Mouse (Mus musculus) cerebellum, adult 8-10 months (tissue): ENCODE data around the gene Ros1.
A peak's percentile ranks its signal among the peaks of the same experiment; 100 is the strongest.

ENCODE experiments used
- DNase-seq: peaks from one replicate; pipeline ENCODE4 v3.0.0; 2022

Ros1 gene

DNA sequence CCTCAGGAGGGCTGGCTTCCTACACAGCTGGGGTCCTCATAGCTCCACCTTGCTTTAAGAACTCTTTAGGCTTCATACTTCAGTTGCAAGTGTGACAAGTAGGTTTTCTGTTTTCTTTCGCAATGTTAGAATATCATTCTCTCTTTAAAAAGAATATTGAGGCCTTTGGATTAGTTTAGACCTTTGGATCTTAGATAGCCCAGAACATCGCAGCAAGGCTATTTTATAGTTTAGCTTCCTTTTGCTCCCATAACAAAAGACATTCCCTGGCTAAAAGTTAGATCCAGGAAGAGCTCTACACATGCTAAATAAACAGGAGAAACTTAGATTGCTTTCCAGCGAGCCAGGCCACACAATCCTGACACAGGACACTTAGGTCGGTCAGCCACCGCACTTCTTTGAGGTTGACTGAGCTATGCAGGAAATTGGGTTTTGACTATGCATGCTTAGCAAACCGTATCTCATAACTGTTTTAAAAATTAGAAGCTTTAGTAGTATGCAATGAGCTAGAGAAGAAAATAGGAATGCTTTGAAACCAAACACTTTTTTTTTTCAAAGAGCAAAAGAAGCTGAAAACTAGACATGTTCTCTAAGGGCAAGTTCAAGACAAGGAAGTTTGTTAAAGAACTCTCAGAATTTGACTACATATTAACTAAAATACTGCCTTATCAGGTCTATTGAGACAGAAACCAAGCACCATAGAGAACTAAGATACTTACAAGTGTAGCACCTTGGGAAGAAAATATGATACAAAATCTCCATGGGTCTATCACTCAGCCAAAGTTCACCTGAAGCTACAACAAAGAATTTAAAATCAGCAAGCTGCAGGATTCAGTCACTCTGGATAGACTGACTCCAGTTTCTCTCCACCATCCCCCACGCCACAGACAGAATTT, at the start of gene Ros1:
Gene Ros1 (minus strand): TSS at position 288 of the 896 bp plus-strand sequence.
- no peak for DNase-seq

DNA sequence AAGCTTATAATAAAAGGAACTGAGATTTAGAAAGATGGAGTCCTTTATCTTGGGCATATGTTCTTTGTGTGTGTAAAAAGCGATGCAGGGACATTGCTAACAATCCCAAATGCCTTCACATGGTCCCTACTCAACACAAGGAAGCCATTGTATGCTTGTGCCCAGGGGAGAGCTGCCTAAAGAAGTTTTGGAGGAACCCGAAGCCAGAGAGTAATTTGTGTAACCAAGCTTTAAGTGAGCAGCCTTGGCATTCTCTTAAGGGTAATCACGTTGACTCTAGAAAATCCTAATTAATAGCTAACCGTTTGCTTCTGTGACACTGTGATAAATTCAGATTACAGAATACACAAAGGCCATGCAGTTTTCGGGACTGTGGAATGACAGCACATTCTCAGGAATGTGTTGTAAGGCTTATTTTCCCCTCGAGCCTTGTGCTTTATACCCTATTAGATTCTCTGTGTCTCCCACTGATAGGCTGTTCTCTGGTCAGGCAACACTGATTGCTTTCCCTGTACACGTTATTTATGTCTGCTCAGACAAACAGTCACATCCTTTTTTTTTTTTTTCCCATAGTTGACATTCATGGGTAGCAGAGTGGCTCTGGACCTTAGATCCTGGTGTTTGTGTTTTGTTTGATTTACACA, 47.8 kb upstream of the Ros1 start:
- DNase-seq, result no peak

DNA sequence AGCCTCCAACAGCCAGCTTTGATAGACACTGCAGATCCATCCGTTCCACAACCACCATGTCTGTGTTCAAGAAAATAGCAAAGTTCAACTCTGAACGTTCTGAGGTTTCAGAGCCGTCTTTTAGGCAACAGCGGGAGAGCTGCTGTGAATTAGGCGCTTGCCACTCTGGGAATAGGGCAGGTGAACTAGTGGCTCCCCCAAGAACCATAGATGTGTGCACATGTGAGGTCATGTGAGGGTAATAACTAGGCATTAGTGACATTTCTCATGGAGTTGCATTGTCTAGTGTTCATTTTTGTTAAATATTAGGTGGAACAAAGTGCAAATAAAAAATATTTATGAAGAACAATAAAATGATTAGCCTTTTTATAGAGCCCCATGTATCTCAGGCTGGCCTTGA, 47.0 kb upstream of the Ros1 start:
- no peak for DNase-seq

GRCm38 (mm10) chr10:52235461-52235860, 40.4 kb upstream of the Ros1 start:
- DNase-seq, result no peak

GRCm38 (mm10) chr10:52234654-52234981, 39.6 kb upstream of the Ros1 start:
- no peak for DNase-seq

DNA sequence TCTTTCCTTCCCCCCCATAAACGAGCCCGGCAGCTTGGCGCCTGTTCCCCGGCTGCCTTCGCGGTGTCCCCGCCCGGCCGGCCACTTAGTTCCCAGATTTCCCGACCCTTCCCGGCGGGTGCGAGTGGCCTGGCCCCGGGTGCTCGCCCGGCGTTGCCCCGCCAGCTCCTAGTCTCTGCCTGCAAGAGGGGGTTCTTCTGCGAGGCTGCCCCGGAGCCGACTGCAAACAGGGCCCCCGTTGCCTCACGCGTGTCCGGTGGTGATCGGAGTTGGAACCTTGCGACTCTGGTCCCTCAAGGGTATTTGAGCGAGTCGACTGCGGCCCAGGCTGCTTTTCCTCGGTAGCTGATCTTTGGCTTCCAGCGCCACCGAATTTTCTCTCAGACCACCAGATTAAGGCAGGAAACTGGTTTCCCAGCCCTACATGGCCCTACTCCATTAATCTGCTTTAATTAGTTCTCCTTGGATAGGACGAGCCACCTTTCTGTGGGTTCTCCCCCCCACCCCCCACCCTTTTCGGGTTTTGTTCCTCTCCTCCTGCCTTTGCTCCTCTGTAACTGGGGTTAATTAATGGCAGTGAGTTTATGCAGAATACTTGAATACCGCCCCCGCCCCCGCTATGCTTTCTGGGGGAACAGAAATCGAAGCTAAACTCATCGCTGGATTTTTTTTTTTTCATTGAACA, 39.1 kb upstream of the Ros1 start:
- DNase-seq, result peak; percentile 45

DNA sequence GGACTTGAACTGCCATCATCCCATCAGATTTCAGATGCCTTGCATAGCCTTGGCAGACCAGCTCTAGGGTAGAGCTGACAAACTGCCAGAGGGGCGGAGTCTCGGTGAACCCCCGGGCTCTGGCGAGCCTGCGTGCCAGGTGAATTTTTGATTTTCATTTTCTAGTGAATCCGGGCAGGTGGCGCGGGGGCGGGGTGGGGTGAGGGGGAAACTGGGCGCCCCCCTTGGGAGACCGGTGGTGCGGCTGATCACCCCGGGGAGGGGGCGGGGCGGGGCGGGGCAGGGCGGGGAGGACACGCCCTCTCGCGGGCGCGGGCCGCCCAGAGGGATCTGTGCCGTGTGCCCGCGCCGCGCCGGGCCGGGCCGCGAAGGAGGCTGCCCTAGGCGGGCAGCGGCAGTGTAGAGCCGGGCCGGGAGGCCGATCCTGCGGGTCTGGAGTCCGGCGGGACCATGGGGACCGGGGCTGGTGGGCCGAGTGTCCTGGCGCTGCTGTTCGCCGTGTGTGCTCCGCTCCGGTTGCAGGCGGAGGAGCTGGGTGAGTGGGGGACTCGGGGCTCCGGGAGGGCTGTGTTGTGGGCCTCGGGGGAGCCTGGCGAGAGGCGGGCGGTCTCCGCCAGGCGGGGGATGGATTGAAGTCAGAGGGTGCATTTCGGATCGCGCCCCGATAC, 38.4 kb upstream of the Ros1 start, which contains the start of gene Dcbld1:
Gene Dcbld1 (plus strand): TSS at position 319 of the 668 bp plus-strand sequence.
- peak; percentile 75 for DNase-seq

- peak; percentile 30 for DNase-seq
Measured at GRCm38 (mm10) chr10:52232196-52233176, 37.4 kb upstream of the Ros1 start.

DNA sequence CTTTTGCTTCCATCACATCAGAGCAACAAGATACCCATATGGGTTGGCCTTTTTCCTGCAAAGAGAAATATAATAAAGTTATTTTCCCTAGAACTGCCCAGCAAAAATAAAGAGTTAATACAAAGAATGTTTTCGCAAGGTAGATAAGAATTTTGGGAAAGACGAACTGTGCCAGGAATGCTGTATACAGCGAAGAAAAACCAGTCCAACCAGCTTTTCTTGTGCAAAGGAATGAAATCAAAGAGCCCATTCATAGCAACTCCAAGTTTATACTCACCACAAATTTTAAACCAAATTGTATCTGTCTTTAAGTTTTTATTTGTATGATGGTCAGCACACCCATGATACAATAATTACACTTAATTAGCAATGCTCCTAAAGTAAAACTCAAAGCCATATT, 24.6 kb upstream of the Ros1 start:
- DNase-seq, result no peak

DNA sequence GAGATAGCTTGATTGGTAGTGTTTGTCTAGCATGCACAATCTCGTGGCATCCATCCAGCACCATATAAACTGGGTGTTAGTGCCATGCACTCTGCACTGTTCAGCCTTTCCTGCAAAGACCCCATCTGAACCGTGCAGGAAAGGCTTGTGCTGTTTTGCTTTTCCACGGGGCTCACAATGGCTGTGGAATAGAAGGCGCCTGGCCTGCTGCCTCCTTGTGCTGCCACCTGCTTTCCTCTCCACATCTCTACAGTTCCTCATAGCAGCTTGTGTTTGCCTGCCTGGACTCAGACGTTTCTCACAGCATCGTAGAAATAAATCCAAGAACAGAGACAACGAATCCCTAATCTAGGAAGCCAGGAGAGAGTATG, 22.5 kb upstream of the Ros1 start:
- DNase-seq, result no peak

GRCm38 (mm10) chr10:52216797-52217563, 21.9 kb upstream of the Ros1 start:
- DNase-seq, result peak; percentile 59

DNA sequence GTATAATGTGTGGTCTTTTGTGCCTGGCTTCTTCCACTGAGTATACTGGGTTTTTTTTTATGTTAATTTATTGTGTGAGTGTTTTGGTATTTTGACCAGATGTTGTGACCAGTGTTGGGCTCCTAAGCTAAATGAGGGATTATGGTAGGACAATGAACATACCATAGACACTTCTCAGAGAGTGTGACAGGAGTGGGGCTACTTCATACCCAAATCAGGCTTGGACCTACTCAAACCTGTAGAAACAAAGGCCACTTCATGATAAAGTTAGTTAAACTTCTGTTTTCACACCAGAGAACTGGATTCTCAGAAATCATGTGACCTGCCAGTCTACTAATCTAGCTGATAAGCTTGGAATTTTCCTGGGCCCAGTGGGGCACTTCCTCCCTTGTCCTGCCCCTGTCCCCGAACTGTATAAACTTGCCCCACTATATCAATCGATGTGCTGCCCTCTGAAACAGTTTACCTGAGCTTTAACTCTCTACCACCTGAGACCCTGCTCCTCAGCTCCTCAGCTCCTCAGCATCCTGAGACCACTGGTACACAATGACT, 20.3 kb upstream of the Ros1 start:
- DNase-seq, result no peak

- DNase-seq, result no peak
Measured at GRCm38 (mm10) chr10:52204006-52204405, 9.0 kb upstream of the Ros1 start.

DNA sequence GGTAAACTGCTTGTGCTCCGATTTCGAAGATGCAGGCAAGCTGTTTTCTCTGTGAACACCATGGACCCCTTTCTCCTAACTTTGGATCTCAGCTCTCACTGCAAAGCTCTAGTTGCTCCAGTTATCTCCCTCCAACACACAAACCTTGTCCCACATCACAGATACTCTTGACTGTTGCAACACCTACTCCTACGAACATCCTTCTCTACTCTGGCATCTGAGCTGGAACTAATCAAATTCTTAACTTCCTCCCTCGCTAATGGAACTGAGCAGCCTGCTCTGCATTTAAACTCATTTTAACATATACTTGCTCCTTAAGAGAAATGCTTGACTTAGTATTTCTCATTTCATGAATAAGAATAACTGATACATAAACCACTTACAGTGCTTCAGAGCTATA, 9.1 kb downstream of the Ros1 start:
- DNase-seq, result no peak

- DNase-seq, result no peak
Measured at GRCm38 (mm10) chr10:52182878-52183277, 12.2 kb downstream of the Ros1 start.

- DNase-seq, result no peak
Measured at GRCm38 (mm10) chr10:52174376-52174775, 20.7 kb downstream of the Ros1 start.

- DNase-seq, result no peak
Measured at GRCm38 (mm10) chr10:52170489-52170888, 24.6 kb downstream of the Ros1 start.

- DNase-seq, result no peak
Measured at GRCm38 (mm10) chr10:52169841-52170240, 25.2 kb downstream of the Ros1 start.

GRCm38 (mm10) chr10:52165376-52165775, 29.7 kb downstream of the Ros1 start:
- DNase-seq, result no peak

DNA sequence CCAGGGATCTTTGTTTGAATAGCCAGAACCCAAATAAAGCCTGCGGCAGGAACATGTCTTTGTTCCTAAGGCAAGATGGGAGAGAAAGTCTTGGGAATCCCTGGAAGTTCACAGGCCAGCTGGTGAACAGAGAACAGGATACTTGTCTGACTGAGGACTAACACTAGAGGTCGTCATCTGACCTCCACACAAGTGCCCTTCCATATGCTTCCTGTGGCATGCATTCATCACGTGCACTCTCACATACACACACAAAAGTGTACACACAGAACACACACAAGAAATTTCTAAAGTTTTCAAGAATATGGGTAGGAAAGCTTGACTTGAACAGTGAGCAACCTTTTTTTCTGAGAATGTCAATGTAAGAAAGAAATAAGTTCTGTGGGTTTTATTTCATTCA, 34.4 kb downstream of the Ros1 start:
- no peak for DNase-seq

DNA sequence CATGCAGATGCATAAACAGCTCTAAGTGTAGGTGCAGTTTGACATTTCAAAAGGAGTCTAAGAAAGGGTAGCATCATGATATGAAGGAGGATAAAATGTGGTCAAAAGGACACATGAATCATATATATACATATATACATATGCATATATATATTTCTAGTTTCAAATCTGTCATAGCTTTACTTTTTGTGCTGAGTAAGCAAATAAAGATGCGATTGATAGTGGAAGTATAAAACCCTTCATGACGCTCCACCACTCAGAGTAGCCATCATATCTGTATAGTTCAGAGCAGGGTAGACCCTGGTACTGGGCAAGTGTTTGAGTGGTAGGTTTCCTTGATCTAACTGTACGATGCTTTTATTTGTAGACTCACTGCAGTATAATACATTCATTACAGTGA, 35.3 kb downstream of the Ros1 start:
- DNase-seq, result no peak
